Mouse (Mus musculus): ENCODE measurements around the gene Marveld2.

GRCm38 (mm10) chr13:100605845-100606244 is 10.9 kb downstream of the Marveld2 start:
- TF ChIP-seq CTCF (IDR thresholded peaks at IDR 0.05; ENCODE audit: control insufficient read depth, insufficient read depth, low read length) (no peak), POLR2A (IDR thresholded peaks at IDR 0.05; ENCODE audit: borderline replicate concordance, control insufficient read depth, low read depth, low read length) (no peak)

All from bone marrow, adult 2 months (tissue).